8 mouse cellular contexts compared by ENCODE assay signal in genomic region chr7:126081727-126082285, GRCm38 (mm10). TPM values are rescaled to one million over a fixed set of nuclear protein-coding genes. Genes with fewer than 3 reads are reported as not detected.
DNase-seq lines count a peak whose midpoint lies in the region; ATAC-seq and TF ChIP-seq lines count a peak whose summit lies in the region.

No protein-coding gene starts in this region.

- peak overlapping the region; percentile 96 for H3K4me2 ChIP-seq in heart, embryonic 16.5 days (ENCODE audit: low read depth, low read length)
- H3K4me2 ChIP-seq in liver, postnatal 0 days (ENCODE audit: low read depth, low read length) = peak overlapping the region; percentile 66

- ATAC-seq in heart, embryonic 16.5 days (replicated peaks; ENCODE audit: extremely low read depth, insufficient read depth, low FRiP score) = peak; percentile 25
- ATAC-seq in liver, postnatal 0 days = no peak
- no peak for ATAC-seq in activated CD4-positive, CD25-positive, alpha-beta regulatory T cell, adult 4 months

- H3K27ac ChIP-seq in heart, embryonic 16.5 days (ENCODE audit: low read length) = 0 out of 2 replicates have a peak overlapping the region, but pooled peaks have one; percentile 3
- no peak overlapping the region for H3K27ac ChIP-seq in liver, postnatal 0 days (ENCODE audit: low read depth)

- peaks cover 43% of the 10 kb centered on the region for H3K27me3 ChIP-seq in heart, embryonic 16.5 days (ENCODE audit: control insufficient read depth, insufficient read depth, low read length)
- H3K27me3 ChIP-seq in liver, postnatal 0 days (ENCODE audit: insufficient read depth, low read length) = peaks cover 45% of the 10 kb centered on the region

- peak; percentile 11 for DNase-seq in gastrocnemius, adult 18-20 months (ENCODE audit: low spot score)
- no peak for DNase-seq in gastrocnemius, postnatal 36 days
- DNase-seq in right cerebral cortex, postnatal 4 days = peak; percentile 25
- no peak for DNase-seq in right cerebral cortex, adult 18-20 months
- no peak for DNase-seq in liver, postnatal 0 days
- no peak for DNase-seq in embryo, embryonic 10.5 days (ENCODE audit: low spot score)

- no peak for TF ChIP-seq CTCF in liver, postnatal 0 days (IDR thresholded peaks at IDR 0.05; ENCODE audit: low read depth)

- 1% methylated on average over 72 of the region's 80 CpGs for WGBS in heart, embryonic 16.5 days
- 4% methylated on average over 67 of the region's 80 CpGs for WGBS in liver, postnatal 0 days (ENCODE audit: insufficient replicate concordance)

- H3K4me3 ChIP-seq in heart, embryonic 16.5 days (ENCODE audit: low read length) = peak overlapping the region; percentile 66
- H3K4me3 ChIP-seq in liver, postnatal 0 days (ENCODE audit: low read depth, low read length) = peak overlapping the region; percentile 42

- intact Hi-C loops in gastrocnemius, postnatal 36 days (cut with DNase I) = loop anchor here (5.0 to 10.0 kb wide), 2 partner anchors 120 to 407 kb away; no protein-coding TSS in a partner anchor

- no peak for TF ChIP-seq EP300 in liver, postnatal 0 days (IDR thresholded peaks at IDR 0.05; ENCODE audit: low read depth)

- no peaks in the 10 kb centered on the region for H3K36me3 ChIP-seq in heart, embryonic 16.5 days (ENCODE audit: control insufficient read depth, insufficient read depth)
- no peaks in the 10 kb centered on the region for H3K36me3 ChIP-seq in liver, postnatal 0 days (replicated peaks; ENCODE audit: insufficient read depth, low read length)

- H3K9me3 ChIP-seq in heart, embryonic 16.5 days (replicated peaks; ENCODE audit: control insufficient read depth, low read length) = no peaks in the 10 kb centered on the region
- H3K9me3 ChIP-seq in liver, postnatal 0 days (ENCODE audit: low read length) = no peaks in the 10 kb centered on the region

- peak overlapping the region; percentile 78 for H3K9ac ChIP-seq in heart, embryonic 16.5 days (ENCODE audit: low read length)
- no peak overlapping the region for H3K9ac ChIP-seq in liver, postnatal 0 days (replicated peaks)

- peaks cover 33% of the 10 kb centered on the region for H3K4me1 ChIP-seq in heart, embryonic 16.5 days (ENCODE audit: control insufficient read depth, insufficient read depth, low read length)
- no peaks in the 10 kb centered on the region for H3K4me1 ChIP-seq in liver, postnatal 0 days (ENCODE audit: insufficient read depth)

RNA-seq across cellular contexts. Expression of gene Gsg1l, which starts 0.4 kb away (rescaled TPM):
- under 1 TPM in 1 of 2 experiments, not detected in 1; 0.05 TPM for total RNA-seq in gastrocnemius, adult 18-20 months (2021)
- total RNA-seq in gastrocnemius, postnatal 36 days (2021) = not detected
- polyA plus RNA-seq in heart, embryonic 16.5 days (2015; fragmentation: Nextera tagmentation; extraction: Ambion mirVana) = 7.5 and 7.9 TPM in 2 replicates
- polyA plus RNA-seq in liver, postnatal 0 days (2015; fragmentation: Nextera tagmentation; extraction: Ambion mirVana) = 0.04 and 0.08 TPM in 2 replicates
- polyA plus RNA-seq in activated CD4-positive, CD25-positive, alpha-beta regulatory T cell, adult 4 months (2017; shearing (Covaris generic)) = not detected

Comparison
In these comparisons a context has a peak if more than half of its experiments do, and no peak if none do; other contexts are left out.
1. DNase-seq: peak in gastrocnemius, adult 18-20 months (single experiment) and right cerebral cortex, postnatal 4 days (single experiment); none in gastrocnemius, postnatal 36 days (0 of 2), right cerebral cortex, adult 18-20 months (single experiment), liver, postnatal 0 days (single experiment) and embryo, embryonic 10.5 days (single experiment).